Mouse (Mus musculus): ENCODE data around the gene Kmt2e. TPM values are rescaled to one million over a fixed set of nuclear protein-coding genes. Genes with fewer than 3 reads are reported as not detected.

Gene Kmt2e
- polyA plus RNA-seq, 1 experiment from 2014 or later, result 91.5 TPM

DNA sequence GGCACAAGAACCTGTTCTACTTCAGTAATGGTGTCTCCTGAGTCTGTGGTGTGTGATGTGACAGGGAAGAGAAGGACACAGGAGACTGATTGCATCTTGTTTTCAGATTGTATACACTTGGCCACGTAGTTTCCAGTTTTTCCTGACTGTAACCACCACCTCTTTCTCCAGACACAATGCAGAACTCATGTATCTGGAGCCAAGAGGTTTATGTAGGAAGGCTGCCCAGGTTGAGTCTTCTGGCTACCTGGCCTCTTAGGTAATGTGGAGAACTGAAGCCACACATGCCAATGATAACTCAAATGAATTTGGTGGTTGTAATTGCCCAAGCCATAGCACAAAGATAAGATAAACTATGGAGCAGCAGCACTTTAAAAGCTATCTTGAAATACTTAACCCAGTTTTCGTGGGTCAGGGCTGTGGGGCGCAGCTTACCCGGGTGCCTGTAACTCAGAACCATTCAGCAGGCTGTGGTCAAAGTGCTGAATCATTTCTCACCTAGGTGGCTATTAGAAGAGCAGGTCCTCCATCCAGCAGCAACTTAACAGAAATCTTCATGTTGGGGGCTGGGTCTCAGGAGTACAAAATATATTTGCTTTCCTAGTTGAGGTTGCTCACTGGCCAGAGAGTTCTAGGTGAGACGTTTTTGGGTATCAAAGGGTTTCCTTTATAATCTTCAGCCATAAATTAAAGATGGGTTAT lies 21.8 kb upstream of the Kmt2e start:
- H3K27me3 ChIP-seq, result no peaks in the 10 kb centered on the region
- H3K4me2 ChIP-seq, result no peak overlapping the region
- no peak overlapping the region for H3K9ac ChIP-seq
- 74% methylated on average over 5 of the region's 5 CpGs for WGBS
- ATAC-seq (replicated peaks; ENCODE audit: low FRiP score), result no peak
- H3K36me3 ChIP-seq, result peaks cover 19% of the 10 kb centered on the region
- peaks cover 80% of the 10 kb centered on the region for H3K4me1 ChIP-seq
- H3K9me3 ChIP-seq (replicated peaks), result no peaks in the 10 kb centered on the region
- H3K4me3 ChIP-seq (replicated peaks), result no peak overlapping the region
- H3K27ac ChIP-seq, result peak overlapping the region; percentile 54; the same call in 1 of the 2 replicates

DNA sequence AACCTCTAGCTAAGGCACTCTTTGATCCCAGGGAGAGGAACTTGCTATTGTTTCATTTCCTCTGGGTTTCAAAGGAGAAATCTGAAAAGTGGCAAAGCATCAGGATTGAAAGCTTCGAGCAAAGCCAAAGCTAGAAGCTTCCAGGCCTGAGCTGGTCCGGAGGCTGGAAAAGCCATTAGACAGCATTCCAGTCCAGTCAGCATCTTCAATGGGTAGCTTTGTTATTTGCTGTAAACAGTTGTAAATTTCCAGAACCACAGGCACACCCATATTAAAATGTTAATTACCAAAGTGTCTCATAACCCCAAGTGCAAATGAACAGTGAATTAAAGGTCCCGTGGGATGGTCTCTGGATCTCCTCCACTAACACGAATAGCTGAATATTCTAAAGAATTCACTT lies 21.2 kb upstream of the Kmt2e start:
- Histone ChIP-seq H3K27ac (peak overlapping the region; percentile 66; the same call in 1 of the 2 replicates), H3K4me3 (replicated peaks) (no peak overlapping the region), H3K9me3 (replicated peaks) (no peaks in the 10 kb centered on the region), H3K4me1 (peaks cover 84% of the 10 kb centered on the region), H3K36me3 (peaks cover 19% of the 10 kb centered on the region), H3K27me3 (no peaks in the 10 kb centered on the region), H3K4me2 (no peak overlapping the region), H3K9ac (no peak overlapping the region)
- ATAC-seq (replicated peaks; ENCODE audit: low FRiP score), result no peak
- WGBS, result 49% methylated on average over 4 of the region's 4 CpGs

DNA sequence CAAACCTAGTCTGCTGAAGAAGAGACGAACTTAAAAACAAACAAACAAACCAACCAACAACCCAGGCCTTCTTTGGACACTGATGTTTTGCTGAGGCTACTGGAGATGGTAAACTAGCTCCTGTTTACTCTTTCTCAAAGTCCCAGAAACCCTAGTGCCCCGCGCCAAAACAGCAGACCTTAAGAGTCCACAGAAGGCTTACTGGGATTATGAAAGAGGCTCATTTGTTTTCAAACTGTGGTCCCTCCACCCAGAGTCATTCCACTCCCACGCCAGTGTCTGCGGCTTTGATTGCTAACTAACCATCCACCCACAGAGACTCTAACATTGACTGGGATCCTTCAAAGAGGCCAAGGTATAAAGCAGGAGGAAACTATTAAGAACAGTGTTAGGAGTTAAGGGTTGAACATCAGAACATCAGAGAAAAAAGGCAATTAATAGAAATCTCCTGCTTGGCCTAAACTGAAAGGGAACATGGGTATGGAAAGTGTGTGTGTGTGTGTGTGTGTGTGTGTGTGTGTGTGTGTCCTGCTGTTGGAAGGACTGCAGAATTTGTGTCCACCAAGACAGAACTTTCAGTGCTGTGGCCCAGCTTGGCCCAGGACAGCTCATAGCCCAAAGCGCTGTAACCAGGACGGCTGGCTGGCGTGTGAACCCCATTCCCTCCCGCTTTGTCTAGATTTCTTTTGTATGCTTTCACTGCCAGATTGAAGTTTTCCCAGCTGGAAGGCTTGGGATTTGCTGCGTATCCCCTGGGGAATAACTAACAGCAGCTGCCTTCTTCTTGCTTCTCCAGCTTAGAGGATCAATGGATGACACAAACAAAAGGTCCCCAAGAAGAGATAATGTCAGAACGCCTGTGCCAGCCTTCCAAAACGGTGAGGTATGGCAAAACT lies 20.4 kb upstream of the Kmt2e start:
- H3K4me1 ChIP-seq, result peaks cover 88% of the 10 kb centered on the region
- WGBS, result 56% methylated on average over 12 of the region's 12 CpGs
- no peak overlapping the region for H3K4me2 ChIP-seq
- H3K36me3 ChIP-seq, result peaks cover 19% of the 10 kb centered on the region
- peak overlapping the region; percentile 66 for H3K27ac ChIP-seq
- H3K9me3 ChIP-seq (replicated peaks), result no peaks in the 10 kb centered on the region
- H3K27me3 ChIP-seq, result no peaks in the 10 kb centered on the region
- no peak for ATAC-seq (replicated peaks; ENCODE audit: low FRiP score)
- H3K4me3 ChIP-seq (replicated peaks), result no peak overlapping the region
- no peak overlapping the region for H3K9ac ChIP-seq

DNA sequence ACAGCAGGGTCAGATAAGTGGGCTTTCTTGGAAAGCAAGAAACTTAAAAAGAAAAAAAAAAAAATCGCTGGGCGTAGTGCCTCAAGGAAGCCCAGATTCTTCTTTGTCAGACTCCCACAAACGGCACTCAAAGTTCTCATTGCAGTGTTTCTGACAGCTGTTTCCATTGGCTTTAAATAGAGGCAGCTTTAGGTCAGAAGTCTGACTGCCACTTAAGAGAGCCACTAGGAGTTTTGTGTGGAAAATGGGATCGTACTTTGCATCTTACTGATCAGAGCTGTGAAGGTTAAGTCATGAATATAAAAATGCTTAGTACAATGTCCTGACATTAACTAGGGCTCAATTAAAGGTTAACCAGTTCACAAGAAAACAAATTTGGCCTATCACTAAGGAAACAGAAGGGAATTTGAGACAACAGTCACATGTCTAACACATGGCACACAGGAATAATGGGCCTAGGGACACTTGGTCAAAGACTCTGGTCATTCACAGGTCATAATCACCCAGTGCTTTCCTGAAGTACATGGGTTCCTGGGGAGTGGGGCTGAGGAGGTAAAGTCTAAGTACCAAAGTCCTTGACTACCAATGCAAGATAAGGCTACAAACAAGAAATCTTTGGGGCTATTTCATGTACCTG lies 19.6 kb upstream of the Kmt2e start:
- no peak for ATAC-seq (replicated peaks; ENCODE audit: low FRiP score)
- Histone ChIP-seq H3K4me1 (peaks cover 92% of the 10 kb centered on the region), H3K27ac (peak overlapping the region; percentile 66), H3K9ac (no peak overlapping the region), H3K9me3 (replicated peaks) (no peaks in the 10 kb centered on the region), H3K4me3 (replicated peaks) (no peak overlapping the region), H3K27me3 (no peaks in the 10 kb centered on the region), H3K36me3 (peaks cover 13% of the 10 kb centered on the region), H3K4me2 (no peak overlapping the region)
- 55% methylated on average over 4 of the region's 4 CpGs for WGBS

DNA sequence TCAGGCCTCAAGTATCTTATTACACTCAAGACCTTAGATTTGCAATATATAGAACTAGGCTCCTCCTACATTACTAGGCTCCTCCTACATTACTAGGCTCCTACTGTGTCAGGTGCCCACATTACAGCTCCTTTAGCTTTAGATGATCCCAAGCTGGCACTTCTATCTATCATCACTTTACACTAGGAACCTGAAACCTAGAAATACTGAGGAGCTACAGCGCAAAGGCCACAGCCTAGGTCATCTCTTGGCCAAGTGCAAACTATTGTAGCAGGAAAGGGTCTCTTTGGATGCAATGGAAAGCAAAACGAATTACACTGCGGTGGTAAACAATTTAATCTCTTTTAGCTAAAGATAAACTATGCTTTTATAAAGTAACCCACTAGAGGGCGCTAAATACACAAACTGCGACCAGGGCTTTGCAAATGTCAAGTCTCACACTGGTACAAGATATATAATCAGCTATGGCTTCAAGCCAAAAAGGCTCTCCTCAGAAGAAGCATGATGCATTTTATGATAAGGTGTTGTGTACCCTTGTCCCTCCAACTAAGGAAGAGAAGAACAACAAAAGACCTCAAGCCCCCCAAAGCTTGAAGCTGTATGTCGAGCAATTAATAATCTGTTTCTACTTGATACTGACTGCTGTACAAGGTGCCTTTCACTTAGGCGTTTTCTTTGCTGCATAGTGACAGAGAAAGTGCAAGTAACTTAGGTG lies 18.5 kb upstream of the Kmt2e start:
- H3K9me3 ChIP-seq (replicated peaks), result no peaks in the 10 kb centered on the region
- H3K4me2 ChIP-seq, result no peak overlapping the region
- 28% methylated on average over 7 of the region's 7 CpGs for WGBS
- H3K4me3 ChIP-seq (replicated peaks), result no peak overlapping the region
- H3K9ac ChIP-seq, result no peak overlapping the region
- H3K4me1 ChIP-seq, result peaks cover 92% of the 10 kb centered on the region
- H3K36me3 ChIP-seq, result peaks cover 10% of the 10 kb centered on the region
- no peak for ATAC-seq (replicated peaks; ENCODE audit: low FRiP score)
- 0 out of 2 replicates have a peak overlapping the region, but pooled peaks have one; percentile 23 for H3K27ac ChIP-seq
- H3K27me3 ChIP-seq, result no peaks in the 10 kb centered on the region

DNA sequence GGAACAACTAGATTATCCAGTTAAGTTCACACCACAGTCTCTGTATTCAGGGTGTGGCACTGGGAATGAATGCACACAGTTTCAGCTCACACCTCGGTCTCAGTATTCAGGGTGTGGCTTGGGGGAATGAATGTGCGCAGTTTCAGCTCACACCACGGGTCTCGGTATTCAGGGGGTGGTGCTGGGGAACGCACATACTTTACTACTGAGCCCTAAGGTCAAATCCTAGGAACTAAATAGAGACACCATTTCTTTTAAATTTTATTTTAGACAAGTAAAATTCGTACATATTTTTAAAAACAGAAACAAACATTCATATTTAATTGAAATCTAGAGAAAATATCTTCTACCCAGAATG lies 18.0 kb upstream of the Kmt2e start:
- Histone ChIP-seq H3K4me1 (peaks cover 88% of the 10 kb centered on the region), H3K9me3 (replicated peaks) (no peaks in the 10 kb centered on the region), H3K36me3 (peaks cover 10% of the 10 kb centered on the region), H3K9ac (no peak overlapping the region), H3K4me3 (replicated peaks) (no peak overlapping the region), H3K27ac (0 out of 2 replicates have a peak overlapping the region, but pooled peaks have one; percentile 23), H3K4me2 (no peak overlapping the region), H3K27me3 (no peaks in the 10 kb centered on the region)
- ATAC-seq (replicated peaks; ENCODE audit: low FRiP score), result no peak
- WGBS, result 59% methylated on average over 6 of the region's 6 CpGs

DNA sequence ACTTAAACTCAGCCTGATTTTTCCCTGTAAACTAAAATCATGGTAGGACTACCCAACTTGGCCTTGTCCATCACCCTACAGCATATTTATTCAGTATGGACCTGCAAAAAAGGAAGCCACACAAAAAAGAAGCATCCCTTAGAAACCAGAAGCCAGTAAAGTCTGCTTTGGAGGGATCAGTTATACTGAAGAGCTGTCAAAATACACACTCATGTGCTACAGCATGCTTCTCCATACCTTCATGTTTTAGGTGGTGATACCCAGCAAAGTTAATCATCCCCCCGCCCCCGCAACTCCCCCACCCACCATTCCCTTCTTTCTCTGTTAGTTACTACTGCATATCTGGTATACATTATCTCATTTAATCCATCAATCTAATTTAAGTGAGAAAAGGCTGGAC lies 16.5 kb upstream of the Kmt2e start:
- H3K4me1 ChIP-seq, result peaks cover 75% of the 10 kb centered on the region

DNA sequence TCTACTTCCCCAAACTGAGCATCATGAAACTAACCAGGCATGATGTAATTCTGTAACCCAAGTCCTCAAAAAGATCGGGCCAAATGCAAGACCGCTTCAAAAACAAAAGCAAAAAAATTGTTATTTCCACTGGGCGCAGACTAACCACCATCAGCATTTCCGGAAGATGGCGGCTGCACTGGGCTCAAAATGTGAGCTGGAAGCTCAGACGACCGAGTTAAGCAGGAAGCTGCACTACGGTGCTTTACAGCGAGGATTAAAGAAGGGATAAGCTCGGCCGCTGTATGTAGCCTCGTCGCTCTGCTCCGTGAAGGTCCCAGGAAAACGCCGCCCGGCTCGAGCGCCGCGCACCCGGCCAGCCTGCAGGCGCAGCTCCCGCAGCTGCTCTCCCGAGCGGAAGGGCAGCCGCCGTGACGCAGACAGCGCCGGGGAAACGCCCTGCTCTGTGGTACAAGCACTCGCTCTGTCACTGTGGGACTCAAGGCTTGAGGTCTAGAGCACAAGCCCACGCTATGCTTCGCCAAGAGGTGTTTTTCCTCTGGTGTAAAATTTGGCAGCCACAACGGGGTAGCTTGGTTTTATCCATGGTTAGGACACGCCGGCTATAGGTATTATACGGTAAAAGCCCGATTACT lies 16.0 kb upstream of the Kmt2e start:
- Histone ChIP-seq H3K9me3 (replicated peaks) (no peaks in the 10 kb centered on the region), H3K4me2 (peak overlapping the region; percentile 71), H3K27ac (peak overlapping the region; percentile 97), H3K9ac (peak overlapping the region; percentile 65), H3K27me3 (no peaks in the 10 kb centered on the region), H3K4me3 (replicated peaks) (peak overlapping the region; percentile 65), H3K36me3 (peaks cover 7% of the 10 kb centered on the region; the same call in 1 of the 2 replicates), H3K4me1 (peaks cover 70% of the 10 kb centered on the region)
- under 1% methylated on average over 40 of the region's 40 CpGs for WGBS
- peak; percentile 80 for ATAC-seq (replicated peaks; ENCODE audit: low FRiP score)

More for the DNA sequence above, 16.5 kb upstream of the Kmt2e start:
- Histone ChIP-seq H3K4me2 (peak overlapping the region; percentile 71), H3K9me3 (replicated peaks) (no peaks in the 10 kb centered on the region), H3K4me3 (replicated peaks) (peak overlapping the region; percentile 65), H3K9ac (peak overlapping the region; percentile 65; the same call in 1 of the 2 replicates), H3K27me3 (no peaks in the 10 kb centered on the region), H3K36me3 (peaks cover 6% of the 10 kb centered on the region; the same call in 1 of the 2 replicates), H3K27ac (peak overlapping the region; percentile 97)
- WGBS, result 68% methylated on average over 2 of the region's 2 CpGs
- no peak for ATAC-seq (replicated peaks; ENCODE audit: low FRiP score)

DNA sequence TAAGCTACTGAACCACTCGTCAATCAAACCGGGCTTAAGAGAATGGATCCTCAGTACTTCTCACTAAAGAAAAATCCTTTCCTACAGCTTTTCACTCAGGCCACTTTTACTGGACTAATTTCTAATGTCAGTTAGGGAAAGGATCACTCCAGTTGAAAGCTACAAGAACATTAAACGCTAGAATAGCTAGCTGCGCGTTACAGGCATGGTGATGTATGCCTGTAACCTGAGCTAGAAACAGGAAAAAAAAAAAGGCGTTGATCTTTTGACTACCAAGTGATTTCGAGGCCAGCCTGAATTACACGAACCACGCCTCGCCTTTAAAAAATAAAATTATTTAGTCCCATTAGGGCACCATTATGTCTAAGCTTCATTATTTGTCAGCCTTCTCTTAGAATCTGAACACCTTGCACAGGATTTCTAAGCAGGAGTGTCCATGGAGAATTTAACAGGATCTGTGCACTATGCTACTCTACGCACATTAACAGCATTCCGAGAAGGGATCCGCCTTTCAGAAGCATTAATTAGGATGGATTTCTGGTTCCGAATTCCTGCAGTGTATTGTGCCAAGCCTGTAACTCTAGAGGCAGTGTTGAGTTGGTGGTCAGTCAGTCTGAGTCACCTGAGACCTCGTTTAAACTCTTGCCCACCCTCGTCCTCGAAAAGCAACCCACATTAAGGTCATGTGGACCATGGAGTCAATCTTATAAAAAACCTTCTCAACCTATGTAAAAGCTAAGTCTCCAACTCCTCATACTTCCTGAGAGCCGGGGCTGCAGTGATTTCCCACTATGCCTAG lies 15.2 kb upstream of the Kmt2e start:
- H3K4me2 ChIP-seq, result peak overlapping the region; percentile 71
- H3K4me1 ChIP-seq, result peaks cover 62% of the 10 kb centered on the region
- H3K27me3 ChIP-seq, result no peaks in the 10 kb centered on the region
- peak overlapping the region; percentile 65 for H3K4me3 ChIP-seq (replicated peaks)
- H3K9ac ChIP-seq, result peak overlapping the region; percentile 65
- no peaks in the 10 kb centered on the region for H3K9me3 ChIP-seq (replicated peaks)
- H3K36me3 ChIP-seq, result peaks cover 13% of the 10 kb centered on the region
- WGBS, result 2% methylated on average over 18 of the region's 18 CpGs
- peak overlapping the region; percentile 97 for H3K27ac ChIP-seq
- ATAC-seq (replicated peaks; ENCODE audit: low FRiP score), result 0 out of 2 replicates have a peak, but pooled peaks have one; percentile 18

DNA sequence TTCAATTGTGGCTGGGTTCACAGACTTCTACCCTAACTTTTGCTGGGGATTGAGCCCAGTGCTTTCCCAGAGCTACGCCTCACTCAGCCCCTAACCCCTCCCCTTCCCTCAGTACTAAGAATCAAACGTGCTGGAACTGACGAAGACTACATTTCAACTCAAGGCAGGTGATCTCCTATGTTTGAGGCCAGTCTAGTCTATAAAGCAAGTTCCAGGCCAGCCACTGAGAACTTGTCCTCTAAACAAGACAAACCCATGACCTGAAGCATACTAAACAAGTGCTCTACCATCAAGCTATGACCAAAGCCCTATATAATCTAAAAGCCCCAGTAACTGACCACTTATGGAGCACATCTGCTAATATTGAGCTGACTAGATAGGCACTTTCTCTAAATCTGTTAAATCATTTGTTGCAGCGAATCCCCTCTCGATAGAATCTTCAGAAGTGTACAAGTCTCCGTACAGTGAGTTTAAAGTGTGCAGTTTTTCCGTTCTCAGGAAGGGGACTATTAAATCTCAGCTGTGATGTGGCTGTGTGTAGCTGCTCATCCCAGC lies 14.5 kb upstream of the Kmt2e start:
- Histone ChIP-seq H3K9me3 (replicated peaks) (no peaks in the 10 kb centered on the region), H3K4me1 (peaks cover 55% of the 10 kb centered on the region), H3K9ac (0 out of 2 replicates have a peak overlapping the region, but pooled peaks have one; percentile 65), H3K4me2 (peak overlapping the region; percentile 71), H3K27ac (peak overlapping the region; percentile 97), H3K27me3 (no peaks in the 10 kb centered on the region), H3K36me3 (peaks cover 20% of the 10 kb centered on the region), H3K4me3 (replicated peaks) (peak overlapping the region; percentile 65; the same call in 1 of the 2 replicates)
- 32% methylated on average over 7 of the region's 7 CpGs for WGBS
- ATAC-seq (replicated peaks; ENCODE audit: low FRiP score), result no peak

All from kidney, embryonic 15.5 days (tissue).